Mouse (Mus musculus) heart, postnatal 0 days (tissue): ENCODE data around the gene Rubcn. TPM values are rescaled to one million over a fixed set of nuclear protein-coding genes. Genes with fewer than 3 reads are reported as not detected.

Experiments
- ATAC-seq: fragments of 200-750 bp; cut with Nextera tagmentation; 2 replicates; pipeline ENCODE4 v1.8.0; 2017; ENCODE audit warnings: low read depth, moderate number of reproducible peaks, moderate library complexity; ENCODE audit not compliant: insufficient read depth
- DNase-seq: peaks from one replicate; pipeline ENCODE4 v3.0.0-alpha.2; 2016; ENCODE audit warnings: low spot score
- H3K27ac ChIP-seq: fragments of 300-500 bp; sonication (generic); 2 replicates; pipeline ENCODE4 v1.5.1; 2014; ENCODE audit warnings: low read depth, mild to moderate bottlenecking
- H3K27me3 ChIP-seq: fragments of 300-500 bp; sonication (generic); 2 replicates; pipeline ENCODE4 v1.6.1; 2014; ENCODE audit warnings: low read length, mixed read lengths; ENCODE audit not compliant: control insufficient read depth, insufficient read depth
- H3K36me3 ChIP-seq: fragments of 300-500 bp; sonication (generic); replicated peaks from 2 replicates; pipeline ENCODE4 v1.6.1; 2014; ENCODE audit warnings: low read length, mixed read lengths; ENCODE audit not compliant: control insufficient read depth, insufficient read depth
- H3K4me1 ChIP-seq: fragments of 300-500 bp; sonication (generic); 2 replicates; pipeline ENCODE4 v1.6.1; 2014; ENCODE audit warnings: antibody characterized with exemption; ENCODE audit not compliant: control insufficient read depth, insufficient read depth
- H3K4me2 ChIP-seq: fragments of 300-500 bp; sonication (generic); 2 replicates; pipeline ENCODE4 v1.6.1; 2014; ENCODE audit warnings: low read depth, mild to moderate bottlenecking, low read length, moderate library complexity
- H3K4me3 ChIP-seq: fragments of 300-500 bp; sonication (generic); 2 replicates; pipeline ENCODE4 v1.5.1; 2014; ENCODE audit warnings: low read depth, low read length
- H3K9ac ChIP-seq: fragments of 300-500 bp; sonication (generic); replicated peaks from 2 replicates; pipeline ENCODE4 v1.6.1; 2014; ENCODE audit warnings: low read depth, low read length, mixed read lengths
- H3K9me3 ChIP-seq: fragments of 300-500 bp; sonication (generic); replicated peaks from 2 replicates; pipeline ENCODE4 v1.6.1; 2016; ENCODE audit warnings: low read length; ENCODE audit not compliant: control insufficient read depth
- CTCF ChIP-seq: IDR thresholded peaks from 2 replicates; pipeline ENCODE4 v1.5.1; 2016; ENCODE audit warnings: antibody characterized with exemption, control low read depth, low read depth
- EP300 ChIP-seq: IDR thresholded peaks from 2 replicates; pipeline ENCODE4 v1.6.1; 2016; ENCODE audit warnings: antibody characterized with exemption, low read depth
- WGBS: fragments of 180-500 bp; shearing (Covaris S2); extraction: QIAGEN DNeasy Blood & Tissue Kit; methylation state at CpG from one replicate; pipeline ENCODE4 v1.1.7; 2014; 5-methylcytosine and 5-hydroxymethylcytosine counted together
- polyA plus RNA-seq: library from polyadenylated mRNA; unstranded; fragments of >200 nt; fragmentation: Nextera tagmentation; extraction: Ambion mirVana; gene quantifications from 2 replicates; pipeline ENCODE4 v1.2.1, GENCODE M21; 2015
- total RNA-seq: library from RNA; depleted of rRNA; stranded (reverse); fragments of >200 nt; gene quantifications from 2 replicates; pipeline ENCODE4 v1.2.3, GENCODE M21; 2014; ENCODE audit warnings: low replicate concordance

The Rubcn gene
- total and polyA plus RNA-seq, 2 experiments from 2014 or later: 12.5 to 66.7 TPM

GRCm38 (mm10) chr16:32889881-32890280, 12.3 kb upstream of the Rubcn start:
- no peak overlapping the region for H3K4me2 ChIP-seq
- 54% methylated on average over 2 of the region's 2 CpGs for WGBS
- no peak for ATAC-seq
- H3K4me1 ChIP-seq: no peaks in the 10 kb centered on the region
- DNase-seq: no peak
- no peaks in the 10 kb centered on the region for H3K9me3 ChIP-seq
- H3K36me3 ChIP-seq: peaks cover 52% of the 10 kb centered on the region
- no peaks in the 10 kb centered on the region for H3K27me3 ChIP-seq
- no peak overlapping the region for H3K27ac ChIP-seq
- no peak overlapping the region for H3K4me3 ChIP-seq
- TF ChIP-seq EP300 (no peak), CTCF (no peak)
- H3K9ac ChIP-seq: no peak overlapping the region

DNA sequence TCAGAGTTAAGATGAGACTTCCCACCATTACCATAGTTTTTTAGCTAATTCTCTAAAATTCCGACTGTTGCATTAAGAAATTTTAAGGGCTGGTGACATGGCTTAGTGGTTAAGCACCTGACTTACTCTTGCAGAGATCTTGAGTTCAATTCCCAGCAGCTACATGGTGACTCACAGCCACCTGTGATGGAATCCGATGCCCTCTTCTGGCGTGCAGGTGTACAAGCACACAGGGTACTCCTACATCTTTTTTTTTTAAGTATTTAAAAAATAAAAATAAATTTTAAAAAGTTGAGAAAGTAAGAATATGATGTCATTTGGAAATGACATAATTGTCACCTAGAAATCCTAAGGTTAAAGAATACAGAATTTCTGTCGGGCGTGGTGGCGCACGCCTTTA, 10.4 kb upstream of the Rubcn start:
- no peaks in the 10 kb centered on the region for H3K4me1 ChIP-seq
- H3K27ac ChIP-seq: no peak overlapping the region
- no peak for ATAC-seq
- WGBS: 89% methylated on average over 7 of the region's 7 CpGs
- DNase-seq: no peak
- H3K36me3 ChIP-seq: peaks cover 51% of the 10 kb centered on the region
- TF ChIP-seq EP300 (no peak), CTCF (no peak; the same call in 1 of the 2 replicates)
- no peak overlapping the region for H3K9ac ChIP-seq
- no peak overlapping the region for H3K4me3 ChIP-seq
- H3K27me3 ChIP-seq: no peaks in the 10 kb centered on the region
- no peak overlapping the region for H3K4me2 ChIP-seq
- H3K9me3 ChIP-seq: no peaks in the 10 kb centered on the region

- no peaks in the 10 kb centered on the region for H3K9me3 ChIP-seq
- TF ChIP-seq EP300: no peak
- TF ChIP-seq CTCF: no peak
- 79% methylated on average over 7 of the region's 7 CpGs for WGBS
Observed at GRCm38 (mm10) chr16:32881538-32881937, 4.0 kb upstream of the Rubcn start.

GRCm38 (mm10) chr16:32878972-32879926, 1.7 kb upstream of the Rubcn start:
- H3K27ac ChIP-seq: peak overlapping the region; percentile 46
- H3K4me1 ChIP-seq: peaks cover 22% of the 10 kb centered on the region
- no peak for TF ChIP-seq CTCF
- peak overlapping the region; percentile 96; the same call in 1 of the 2 replicates for H3K9ac ChIP-seq
- peak overlapping the region; percentile 98 for H3K4me3 ChIP-seq
- no peak for DNase-seq
- H3K9me3 ChIP-seq: no peaks in the 10 kb centered on the region
- ATAC-seq: no peak
- no peaks in the 10 kb centered on the region for H3K27me3 ChIP-seq
- 77% methylated on average over 14 of the region's 14 CpGs for WGBS
- peaks cover 3% of the 10 kb centered on the region; the same call in 1 of the 2 replicates for H3K36me3 ChIP-seq
- H3K4me2 ChIP-seq: peak overlapping the region; percentile 91

More at GRCm38 (mm10) chr16:32881538-32881937, 4.0 kb upstream of the Rubcn start:
- peaks cover 22% of the 10 kb centered on the region for H3K4me1 ChIP-seq
- no peaks in the 10 kb centered on the region for H3K27me3 ChIP-seq
- DNase-seq (no peak), ATAC-seq (no peak)
- no peak overlapping the region for H3K4me2 ChIP-seq
- H3K36me3 ChIP-seq: peaks cover 15% of the 10 kb centered on the region
- H3K4me3 ChIP-seq: no peak overlapping the region
- H3K9ac ChIP-seq: no peak overlapping the region
- H3K27ac ChIP-seq: no peak overlapping the region

DNA sequence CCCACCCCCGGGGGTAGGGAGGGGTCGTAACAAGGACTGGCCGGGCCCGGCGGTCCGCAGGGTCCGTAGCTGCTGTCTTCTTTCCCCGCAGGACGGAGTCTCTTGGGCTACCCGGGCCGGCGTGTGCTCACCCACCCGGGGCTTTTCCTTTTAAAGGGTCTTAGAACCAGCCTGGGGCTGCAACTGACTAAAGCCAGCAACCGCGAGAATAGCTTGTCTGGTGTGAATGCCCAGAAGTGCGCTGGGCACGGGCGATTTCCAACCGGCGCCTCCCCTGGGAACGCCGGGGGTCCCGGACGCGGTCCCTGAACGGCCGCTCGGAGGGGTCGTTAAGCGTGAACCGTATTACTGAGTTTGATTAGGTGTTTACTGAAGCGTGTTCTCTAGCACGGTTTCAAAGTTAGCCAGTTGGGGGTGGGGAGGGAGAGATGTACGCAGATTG, 612 bp upstream of the Rubcn start:
- peak overlapping the region; percentile 96 for H3K9ac ChIP-seq
- peak overlapping the region; percentile 98 for H3K4me3 ChIP-seq
- WGBS: under 1% methylated on average over 34 of the region's 34 CpGs
- no peak for TF ChIP-seq CTCF
- no peak for TF ChIP-seq EP300
- H3K4me1 ChIP-seq: peaks cover 22% of the 10 kb centered on the region
- peak overlapping the region; percentile 97 for H3K27ac ChIP-seq
- ATAC-seq (peak; percentile 9; the same call in 1 of the 2 replicates), DNase-seq (no peak)
- no peaks in the 10 kb centered on the region for H3K9me3 ChIP-seq
- H3K4me2 ChIP-seq: peak overlapping the region; percentile 91
- no peaks in the 10 kb centered on the region for H3K36me3 ChIP-seq
- no peaks in the 10 kb centered on the region for H3K27me3 ChIP-seq
